Mouse (Mus musculus) neutrophil, adult 59 days (primary cell): Measurements from ENCODE around the gene Gm49340. TPM values are rescaled to one million over a fixed set of nuclear protein-coding genes. Genes with fewer than 3 reads are reported as not detected.

Experiments used
- total RNA-seq, 2 experiments: library from RNA; stranded (reverse); gene quantifications; 1 replicate in 1 of 2; 2 replicates in 1 of 2; pipeline ENCODE4 v1.2.4; 2023

Gm49340 gene
- not detected for total RNA-seq

DNA sequence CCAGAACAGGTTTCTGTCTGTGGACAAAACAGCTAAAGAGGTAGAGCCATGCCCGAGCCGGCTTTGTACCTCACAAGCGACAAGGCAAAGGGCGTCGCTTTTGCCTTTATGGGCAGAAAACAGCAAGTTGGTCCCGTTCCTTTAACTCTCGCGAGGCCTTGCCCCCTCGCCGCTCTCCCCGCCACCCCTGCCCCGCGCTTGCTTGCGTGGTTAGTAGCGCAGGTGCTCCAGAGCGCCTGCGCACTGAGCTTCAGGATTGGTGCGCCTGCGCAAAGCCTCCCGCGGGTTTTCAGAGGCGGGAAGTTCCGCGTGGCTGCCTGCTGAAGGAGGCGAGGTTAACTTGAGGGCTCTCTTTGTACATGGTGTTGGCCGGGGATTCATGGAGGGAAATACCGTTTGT lies at the start of gene Gm49340, which contains the start of the genes Aspa and Spata22:
Gene Gm49340 (plus strand): TSS at position 300 of the 400 bp plus-strand sequence.
Gene Aspa (minus strand): TSS at position 155 of the 400 bp plus-strand sequence.
Gene Spata22 (plus strand): TSS at position 300 of the 400 bp plus-strand sequence.

DNA sequence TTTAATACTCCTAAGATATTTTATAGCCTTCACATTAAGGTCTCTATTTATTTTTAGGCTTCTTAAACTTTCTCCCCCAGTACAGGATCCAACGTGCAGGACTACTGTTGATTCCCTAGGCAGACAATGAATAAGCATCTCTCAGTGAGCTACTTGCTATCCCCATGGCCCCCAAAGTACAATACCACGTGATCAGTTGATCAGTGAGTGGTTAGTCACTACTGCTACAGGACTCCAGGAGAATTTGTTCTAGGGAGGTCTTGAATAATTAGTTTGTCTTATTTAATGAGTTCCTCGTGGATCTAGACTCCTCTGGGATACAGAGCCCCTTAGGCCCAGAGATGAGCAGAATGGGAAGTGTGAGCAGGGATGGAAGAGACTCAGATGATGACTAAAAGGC lies 20.9 kb downstream of the Gm49340 start, which contains the start of gene Olfr20:
Gene Olfr20 (plus strand): TSS at position 301 of the 400 bp plus-strand sequence.

DNA sequence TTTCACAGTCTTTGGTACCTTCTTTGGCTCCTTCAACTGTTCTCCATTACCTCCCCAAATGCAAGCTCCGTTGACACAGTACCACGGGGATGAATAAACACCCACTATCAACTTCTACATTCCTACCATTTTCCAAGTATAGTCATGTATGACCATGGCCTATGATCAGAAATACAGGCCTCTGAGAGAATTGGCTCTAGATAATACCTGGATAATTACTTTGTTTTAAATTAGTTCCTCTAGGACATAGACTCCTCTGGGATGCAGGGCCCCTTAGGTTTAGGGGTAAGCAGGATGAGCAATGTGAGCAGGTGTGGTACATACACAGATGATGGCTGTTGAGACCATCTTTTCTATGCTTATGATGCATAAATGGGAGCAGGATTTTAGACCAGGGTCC lies 41.4 kb downstream of the Gm49340 start, which contains the start of gene Olfr376:
Gene Olfr376 (plus strand): TSS at position 301 of the 400 bp plus-strand sequence.

DNA sequence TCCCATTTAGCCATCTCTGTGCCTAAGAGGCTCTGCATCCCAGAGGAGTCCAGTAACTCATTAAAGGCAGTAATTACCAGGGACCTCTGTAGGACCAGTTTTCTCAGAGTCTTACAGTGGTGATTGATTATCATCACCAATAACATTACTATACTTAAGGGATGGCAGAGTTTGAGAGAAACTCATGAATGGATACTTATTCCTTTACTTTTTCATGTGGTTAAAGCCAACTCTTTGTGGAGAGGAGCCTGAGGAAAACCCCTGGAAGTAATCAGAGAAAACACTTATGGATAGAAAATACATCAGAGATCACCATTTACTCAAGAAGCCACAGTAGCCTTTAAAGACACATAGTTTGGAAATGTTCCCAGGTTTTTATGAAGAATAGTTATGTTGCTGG lies 70.0 kb downstream of the Gm49340 start, which contains the start of gene Olfr1:
Gene Olfr1 (minus strand): TSS at position 101 of the 400 bp plus-strand sequence.

Other genes with a start within 250 kb of the Gm49340 start
- gene Itgae, start 239.2 kb upstream of the Gm49340 start, total RNA-seq = under 1 TPM in 1 of 2 experiments, not detected in 1; 0.09 TPM
- 10 to 100 TPM in 1 of 2 experiments, 1 to 10 TPM in 1; 8.9 to 11.9 TPM for gene Haspin, start 191.4 kb upstream of the Gm49340 start, total RNA-seq
- not detected for gene P2rx5, start 169.3 kb upstream of the Gm49340 start, total RNA-seq
- gene Emc6, start 152.7 kb upstream of the Gm49340 start, total RNA-seq = 10 to 100 TPM; 20.7 to 22.7 TPM
- gene Tax1bp3, start 152.7 kb upstream of the Gm49340 start, total RNA-seq = 10 to 100 TPM; 16.3 to 18.2 TPM
- 10 to 100 TPM; 15.1 to 18.7 TPM for gene Ctns, start 130.7 kb upstream of the Gm49340 start, total RNA-seq
- gene Shpk, start 130.3 kb upstream of the Gm49340 start, total RNA-seq = 1 to 10 TPM; 1.3 to 1.8 TPM
- gene Trpv1, start 95.4 kb upstream of the Gm49340 start, total RNA-seq = not detected
- gene Trpv3, start 62.4 kb upstream of the Gm49340 start, total RNA-seq = not detected
- gene Aspa, start 145 bp upstream of the Gm49340 start, total RNA-seq = under 1 TPM in 1 of 2 experiments, not detected in 1; 0.09 TPM
- not detected for gene Spata22, start within 50 bp of the Gm49340 start, total RNA-seq
- gene Olfr20, start 21.0 kb downstream of the Gm49340 start, total RNA-seq = not detected
- not detected for gene Olfr376, start 41.5 kb downstream of the Gm49340 start, total RNA-seq
- not detected for gene Olfr1, start 69.9 kb downstream of the Gm49340 start, total RNA-seq
- not detected for gene Olfr378, start 98.7 kb downstream of the Gm49340 start, total RNA-seq
- gene Olfr380, start 127.8 kb downstream of the Gm49340 start, total RNA-seq = not detected
- gene Olfr381, start 161.9 kb downstream of the Gm49340 start, total RNA-seq = not detected
- not detected for gene Olfr382, start 187.5 kb downstream of the Gm49340 start, total RNA-seq